Mouse (Mus musculus) G1E (cell line): ENCODE data around the gene Nme3. TPM values are rescaled to one million over a fixed set of nuclear protein-coding genes. Genes with fewer than 3 reads are reported as not detected.
"Not testable (repeated sequence)": the region's sequence is repeated elsewhere in the genome, so short reads cannot be mapped to it uniquely, and the experiment has no call there.

Experiments
- ATAC-seq: 2 replicates; pipeline ENCODE4 v1.8.0; 2016; ENCODE audit warnings: mild to moderate bottlenecking; ENCODE audit not compliant: insufficient number of reproducible peaks, poor library complexity, low FRiP score, severe bottlenecking; ENCODE audit errors: extremely low read depth
- DNase-seq: peaks from one replicate; pipeline ENCODE4 v3.0.0; 2012; ENCODE audit warnings: low spot score
- H3K27me3 ChIP-seq: 2 replicates; pipeline ENCODE4 v1.6.1; 2012; ENCODE audit warnings: mild to moderate bottlenecking, low read length, inconsistent platforms; ENCODE audit not compliant: insufficient read depth
- H3K36me3 ChIP-seq: replicated peaks from 2 replicates; pipeline ENCODE3; 2012; ENCODE audit warnings: mild to moderate bottlenecking, inconsistent platforms
- H3K4me1 ChIP-seq: 2 replicates; pipeline ENCODE4 v1.6.1; 2012; ENCODE audit warnings: low read depth, low read length, inconsistent platforms, mixed read lengths; ENCODE audit not compliant: insufficient read depth
- H3K4me3 ChIP-seq: 2 replicates; pipeline ENCODE4 v1.5.1; 2012; ENCODE audit warnings: low read depth, mild to moderate bottlenecking, inconsistent platforms, low read length, moderate library complexity, mixed read lengths
- H3K9me3 ChIP-seq: replicated peaks from 2 replicates; pipeline ENCODE4 v1.6.1; 2012; ENCODE audit warnings: inconsistent platforms
- CTCF ChIP-seq: IDR thresholded peaks from 2 replicates; pipeline ENCODE4 v1.5.1; 2012; ENCODE audit warnings: low read depth, low read length, inconsistent platforms, mixed read lengths
- GATA1 ChIP-seq: IDR thresholded peaks from 2 replicates; pipeline ENCODE4 v1.6.1; 2012; ENCODE audit warnings: borderline replicate concordance, low read length, inconsistent platforms, mixed read lengths
- GATA2 ChIP-seq: IDR thresholded peaks from 2 replicates; pipeline ENCODE4 v1.6.1; 2012; ENCODE audit warnings: low read depth, low read length, inconsistent platforms, borderline replicate concordance
- POLR2AphosphoS5 ChIP-seq: IDR thresholded peaks from 2 replicates; pipeline ENCODE4 v1.6.1; 2012; ENCODE audit warnings: low read depth, low read length, inconsistent platforms; ENCODE audit not compliant: insufficient replicate concordance
- TAL1 ChIP-seq: conservative IDR thresholded peaks from 2 replicates; pipeline ENCODE4 v1.6.1; 2012; ENCODE audit warnings: low read depth, low read length, inconsistent platforms, mixed read lengths
- polyA plus RNA-seq: library from polyadenylated mRNA; stranded (reverse); fragments of >175 nt; gene quantifications from 2 replicates; pipeline ENCODE4 v1.2.3, GENCODE M21; 2012
- total RNA-seq, 2 experiments: library from RNA; stranded (forward) in 1 of 2; stranded (reverse) in 1 of 2; fragments of 200-1000 nt in 1 of 2; fragments of >200 nt in 1 of 2; fragmentation: Nextera tagmentation in 1 of 2; gene quantifications; 2 replicates each; pipeline ENCODE4 v1.2.3; 2014 to 2017

Nme3 gene
- total and polyA plus RNA-seq, 3 experiments, result 5.6 to 29.0 (median 26.8) TPM

- H3K4me1 ChIP-seq, result peaks cover 39% of the 10 kb centered on the region
- no peak for TF ChIP-seq TAL1
- peak overlapping the region; percentile 90; the same call in 1 of the 2 replicates for H3K4me3 ChIP-seq
- ATAC-seq (no peak), DNase-seq (no peak)
- H3K27me3 ChIP-seq, result no peaks in the 10 kb centered on the region
- peaks cover 52% of the 10 kb centered on the region for H3K36me3 ChIP-seq
- H3K9me3 ChIP-seq, result no peaks in the 10 kb centered on the region
These were observed 38.6 kb downstream of the Nme3 start for GRCm38 (mm10) chr17:24934926-24935325.

DNA sequence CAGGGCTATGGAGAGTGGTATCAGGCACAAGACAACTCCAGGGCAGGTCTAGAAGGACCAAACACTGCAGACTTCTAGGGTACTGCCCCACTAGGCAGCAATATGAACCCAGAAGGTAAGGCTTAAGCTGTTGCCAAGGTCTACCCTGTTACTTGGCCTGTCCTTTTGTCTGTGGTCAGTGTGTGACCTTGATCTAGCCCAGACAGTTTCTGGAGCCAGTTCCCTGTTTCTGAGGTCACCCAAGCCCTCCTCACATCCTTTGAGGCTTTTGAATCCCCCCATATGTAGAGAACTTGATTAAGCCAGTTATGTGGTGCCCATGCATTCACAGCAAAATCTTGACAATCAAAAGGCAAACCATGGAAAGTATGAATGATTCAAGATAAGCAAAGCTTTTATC is 39.4 kb downstream of the Nme3 start:
- TF ChIP-seq GATA2 (no peak), GATA1 (no peak), POLR2AphosphoS5 (no peak), CTCF (no peak), TAL1 (no peak)
- peaks cover 39% of the 10 kb centered on the region for H3K4me1 ChIP-seq
- no peak for DNase-seq
- peak overlapping the region; percentile 90 for H3K4me3 ChIP-seq
- no peaks in the 10 kb centered on the region for H3K27me3 ChIP-seq
- peaks cover 54% of the 10 kb centered on the region for H3K36me3 ChIP-seq
- no peak for ATAC-seq
- no peaks in the 10 kb centered on the region for H3K9me3 ChIP-seq

GRCm38 (mm10) chr17:24936259-24937237 is 40.2 kb downstream of the Nme3 start, which contains the start of gene Mapk8ip3:
Gene Mapk8ip3, minus strand, starts transcription at chr17:24936977.
- ATAC-seq (peak; percentile 94), DNase-seq (peak; percentile 86)
- Histone ChIP-seq H3K27me3 (no peaks in the 10 kb centered on the region), H3K4me1 (peaks cover 43% of the 10 kb centered on the region), H3K9me3 (no peaks in the 10 kb centered on the region), H3K4me3 (peak within 1 kb of the TSS; percentile 90), H3K36me3 (peaks cover 57% of the 10 kb centered on the region)
- TF ChIP-seq GATA2 (no peak), POLR2AphosphoS5 (0 out of 2 replicates have a peak, but pooled peaks have one; percentile 68)

- peak overlapping the region; percentile 90 for H3K4me3 ChIP-seq
- TF ChIP-seq TAL1 (no peak), GATA2 (no peak), POLR2AphosphoS5 (no peak), GATA1 (no peak), CTCF (no peak)
- ATAC-seq (no peak), DNase-seq (no peak)
- no peaks in the 10 kb centered on the region for H3K27me3 ChIP-seq
- peaks cover 43% of the 10 kb centered on the region for H3K4me1 ChIP-seq
- H3K9me3 ChIP-seq, result no peaks in the 10 kb centered on the region
- peaks cover 55% of the 10 kb centered on the region for H3K36me3 ChIP-seq
These were observed 41.0 kb downstream of the Nme3 start for GRCm38 (mm10) chr17:24937266-24937665.

DNA sequence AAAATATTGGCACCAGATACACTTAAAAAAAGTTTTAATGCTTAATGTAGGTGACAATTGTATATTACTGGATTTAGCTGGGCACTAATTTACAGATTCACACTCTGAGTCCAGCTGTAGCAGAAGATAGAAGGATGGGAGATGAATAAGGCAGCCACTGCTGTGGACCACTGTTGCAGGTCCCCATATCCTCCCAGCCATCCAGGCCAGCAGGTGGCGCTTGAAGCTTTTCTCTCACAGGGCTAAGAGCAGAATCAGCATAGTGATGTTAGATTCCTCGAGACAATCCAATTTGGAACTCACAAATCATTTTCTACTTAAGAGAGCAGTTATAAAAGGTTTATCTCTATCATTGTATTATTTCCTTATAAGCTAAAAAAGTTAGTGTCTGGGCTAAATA is 46.2 kb downstream of the Nme3 start:
- H3K4me1 ChIP-seq, H3K9me3 ChIP-seq, H3K27me3 ChIP-seq, ATAC-seq, H3K4me3 ChIP-seq, DNase-seq: not testable (repeated sequence)
- peaks cover 73% of the 10 kb centered on the region for H3K36me3 ChIP-seq

DNA sequence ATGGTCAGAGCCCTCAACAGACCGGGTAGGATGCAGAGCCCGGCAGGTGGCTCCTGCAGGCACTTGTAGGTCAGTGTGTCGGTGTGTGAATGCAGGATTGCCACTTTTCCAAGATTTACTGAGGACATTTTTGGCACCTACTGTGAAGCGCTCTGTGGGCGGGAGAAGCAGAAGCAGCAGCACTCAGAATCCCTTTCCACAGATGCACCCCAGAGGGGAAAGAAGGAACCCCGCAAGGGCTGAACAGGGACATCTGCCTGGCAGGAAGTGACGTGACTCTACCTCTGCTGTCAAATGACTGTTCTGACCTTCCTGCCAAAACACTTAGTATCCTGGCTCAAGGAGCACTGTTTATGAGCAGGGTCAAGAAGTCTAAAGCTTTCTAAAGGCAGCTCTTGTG is 46.7 kb downstream of the Nme3 start:
- H3K27me3 ChIP-seq, result no peaks in the 10 kb centered on the region
- H3K36me3 ChIP-seq, result peaks cover 73% of the 10 kb centered on the region
- no peak for DNase-seq
- no peak overlapping the region for H3K4me3 ChIP-seq
- H3K9me3 ChIP-seq, result no peaks in the 10 kb centered on the region
- peaks cover 4% of the 10 kb centered on the region; the same call in 1 of the 2 replicates for H3K4me1 ChIP-seq
- TF ChIP-seq GATA1 (no peak), GATA2 (no peak), POLR2AphosphoS5 (no peak), CTCF (no peak), TAL1 (no peak)
- ATAC-seq, result no peak

DNA sequence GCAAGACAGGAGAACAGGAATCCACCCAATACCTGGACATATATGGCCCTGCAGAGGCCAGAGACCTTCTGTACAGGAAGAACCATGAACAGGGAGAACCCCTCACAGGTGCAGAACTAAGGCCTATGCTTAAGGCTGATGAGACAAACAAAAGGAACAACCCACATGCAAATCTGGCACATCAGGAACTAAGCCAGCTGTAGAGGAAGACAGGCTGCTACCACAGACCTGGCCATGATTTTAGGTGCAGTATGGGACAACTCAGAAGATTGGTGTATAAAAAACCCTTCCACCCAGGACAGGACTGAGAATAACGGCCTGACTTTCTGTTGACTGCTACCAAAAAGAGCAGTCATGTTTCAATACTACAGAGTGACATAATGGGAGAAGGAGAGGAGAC is 47.3 kb downstream of the Nme3 start:
- H3K36me3 ChIP-seq, result peaks cover 76% of the 10 kb centered on the region
- not testable (repeated sequence) for H3K9me3 ChIP-seq, H3K27me3 ChIP-seq, H3K4me3 ChIP-seq, H3K4me1 ChIP-seq, ATAC-seq, DNase-seq

Other genes starting within 250 kb of the Nme3 start
Only the 20 nearest of the 29 such genes appear.
- gene Tbl3, start 188.8 kb upstream of the Nme3 start, total RNA-seq (2014; fragmentation: Nextera tagmentation), result 9.2 and 17.8 TPM in 2 replicates
- 27.7 and 34.0 TPM in 2 replicates for gene Tbl3, start 188.8 kb upstream of the Nme3 start, total RNA-seq (2017)
- 15.6 and 25.2 TPM in 2 replicates for gene Tbl3, start 188.8 kb upstream of the Nme3 start, polyA plus RNA-seq
- gene Rnf151, start 178.4 kb upstream of the Nme3 start, total RNA-seq (2014; fragmentation: Nextera tagmentation), result not detected in 2 replicates
- gene Rnf151, start 178.4 kb upstream of the Nme3 start, total RNA-seq (2017), result 0.23 TPM in 1 of 2 replicates, not detected in the other
- gene Rnf151, start 178.4 kb upstream of the Nme3 start, polyA plus RNA-seq, result 0.13 and 0.17 TPM in 2 replicates
- 3,970 and 4,105 TPM in 2 replicates for gene Rps2, start 178.4 kb upstream of the Nme3 start, total RNA-seq (2014; fragmentation: Nextera tagmentation)
- 950 and 975 TPM in 2 replicates for gene Rps2, start 178.4 kb upstream of the Nme3 start, total RNA-seq (2017)
- 2,688 and 3,723 TPM in 2 replicates for gene Rps2, start 178.4 kb upstream of the Nme3 start, polyA plus RNA-seq
- gene Ndufb10, start 172.0 kb upstream of the Nme3 start, total RNA-seq (2014; fragmentation: Nextera tagmentation), result 54.6 and 63.5 TPM in 2 replicates
- gene Ndufb10, start 172.0 kb upstream of the Nme3 start, total RNA-seq (2017), result 185 and 206 TPM in 2 replicates
- gene Ndufb10, start 172.0 kb upstream of the Nme3 start, polyA plus RNA-seq, result 372 and 429 TPM in 2 replicates
- not detected in 2 replicates for gene Rpl3l, start 168.7 kb upstream of the Nme3 start, total RNA-seq (2014; fragmentation: Nextera tagmentation)
- gene Rpl3l, start 168.7 kb upstream of the Nme3 start, total RNA-seq (2017), result 0.17 TPM in 1 of 2 replicates, not detected in the other
- 0.07 TPM in 1 of 2 replicates, not detected in the other for gene Rpl3l, start 168.7 kb upstream of the Nme3 start, polyA plus RNA-seq
- gene Msrb1, start 159.9 kb upstream of the Nme3 start, total RNA-seq (2014; fragmentation: Nextera tagmentation), result 62.0 and 76.8 TPM in 2 replicates
- 34.6 and 39.2 TPM in 2 replicates for gene Msrb1, start 159.9 kb upstream of the Nme3 start, total RNA-seq (2017)
- gene Msrb1, start 159.9 kb upstream of the Nme3 start, polyA plus RNA-seq, result 10.1 and 14.6 TPM in 2 replicates
- gene Hs3st6, start 143.5 kb upstream of the Nme3 start, total RNA-seq (2014; fragmentation: Nextera tagmentation), result not detected in 2 replicates
- gene Hs3st6, start 143.5 kb upstream of the Nme3 start, total RNA-seq (2017), result not detected in 2 replicates
- gene Hs3st6, start 143.5 kb upstream of the Nme3 start, polyA plus RNA-seq, result not detected in 2 replicates
- gene Meiob, start 92.2 kb upstream of the Nme3 start, total RNA-seq (2014; fragmentation: Nextera tagmentation), result 7.6 and 8.4 TPM in 2 replicates
- gene Meiob, start 92.2 kb upstream of the Nme3 start, total RNA-seq (2017), result 1.9 and 2.1 TPM in 2 replicates
- 0.07 and 0.13 TPM in 2 replicates for gene Meiob, start 92.2 kb upstream of the Nme3 start, polyA plus RNA-seq
- 16.8 and 22.3 TPM in 2 replicates for gene Hagh, start 56.4 kb upstream of the Nme3 start, total RNA-seq (2014; fragmentation: Nextera tagmentation)
- 30.4 and 34.7 TPM in 2 replicates for gene Hagh, start 56.4 kb upstream of the Nme3 start, total RNA-seq (2017)
- gene Hagh, start 56.4 kb upstream of the Nme3 start, polyA plus RNA-seq, result 22.1 and 22.3 TPM in 2 replicates
- gene Fahd1, start 46.1 kb upstream of the Nme3 start, total RNA-seq (2014; fragmentation: Nextera tagmentation), result 7.9 and 10.8 TPM in 2 replicates
- gene Fahd1, start 46.1 kb upstream of the Nme3 start, total RNA-seq (2017), result 16.1 TPM in 2 replicates
- gene Fahd1, start 46.1 kb upstream of the Nme3 start, polyA plus RNA-seq, result 3.9 and 4.5 TPM in 2 replicates
- gene Igfals, start 30.5 kb upstream of the Nme3 start, total RNA-seq (2014; fragmentation: Nextera tagmentation), result not detected in 2 replicates
- 0.12 and 0.16 TPM in 2 replicates for gene Igfals, start 30.5 kb upstream of the Nme3 start, total RNA-seq (2017)
- gene Igfals, start 30.5 kb upstream of the Nme3 start, polyA plus RNA-seq, result 0.10 and 0.12 TPM in 2 replicates
- gene Nubp2, start 10.2 kb upstream of the Nme3 start, total RNA-seq (2014; fragmentation: Nextera tagmentation), result 92.9 and 95.7 TPM in 2 replicates
- 46.9 and 58.5 TPM in 2 replicates for gene Nubp2, start 10.2 kb upstream of the Nme3 start, total RNA-seq (2017)
- gene Nubp2, start 10.2 kb upstream of the Nme3 start, polyA plus RNA-seq, result 79.9 and 103 TPM in 2 replicates
- gene Spsb3, start 9.9 kb upstream of the Nme3 start, total RNA-seq (2014; fragmentation: Nextera tagmentation), result 10.9 and 12.8 TPM in 2 replicates
- 15.9 and 19.7 TPM in 2 replicates for gene Spsb3, start 9.9 kb upstream of the Nme3 start, total RNA-seq (2017)
- 35.1 and 42.6 TPM in 2 replicates for gene Spsb3, start 9.9 kb upstream of the Nme3 start, polyA plus RNA-seq
- 3.4 and 6.5 TPM in 2 replicates for gene Eme2, start 1.4 kb upstream of the Nme3 start, total RNA-seq (2014; fragmentation: Nextera tagmentation)
- gene Eme2, start 1.4 kb upstream of the Nme3 start, total RNA-seq (2017), result 18.2 and 19.4 TPM in 2 replicates
- 9.4 and 12.1 TPM in 2 replicates for gene Eme2, start 1.4 kb upstream of the Nme3 start, polyA plus RNA-seq
- 28.8 and 30.8 TPM in 2 replicates for gene Mrps34, start 1.4 kb upstream of the Nme3 start, total RNA-seq (2014; fragmentation: Nextera tagmentation)
- 15.6 and 21.1 TPM in 2 replicates for gene Mrps34, start 1.4 kb upstream of the Nme3 start, total RNA-seq (2017)
- 81.7 and 82.8 TPM in 2 replicates for gene Mrps34, start 1.4 kb upstream of the Nme3 start, polyA plus RNA-seq
- 61.3 and 122 TPM in 2 replicates for gene Mapk8ip3, start 40.5 kb downstream of the Nme3 start, total RNA-seq (2014; fragmentation: Nextera tagmentation)
- gene Mapk8ip3, start 40.5 kb downstream of the Nme3 start, total RNA-seq (2017), result 35.4 and 39.7 TPM in 2 replicates
- gene Mapk8ip3, start 40.5 kb downstream of the Nme3 start, polyA plus RNA-seq, result 24.7 and 32.4 TPM in 2 replicates
- 79.9 and 83.5 TPM in 2 replicates for gene Jpt2, start 64.2 kb downstream of the Nme3 start, total RNA-seq (2014; fragmentation: Nextera tagmentation)
- gene Jpt2, start 64.2 kb downstream of the Nme3 start, total RNA-seq (2017), result 71.2 and 72.3 TPM in 2 replicates
- 25.9 and 28.8 TPM in 2 replicates for gene Jpt2, start 64.2 kb downstream of the Nme3 start, polyA plus RNA-seq
- gene Cramp1l, start 119.3 kb downstream of the Nme3 start, total RNA-seq (2014; fragmentation: Nextera tagmentation), result 37.7 and 39.5 TPM in 2 replicates
- gene Cramp1l, start 119.3 kb downstream of the Nme3 start, total RNA-seq (2017), result 8.6 and 8.9 TPM in 2 replicates
- gene Cramp1l, start 119.3 kb downstream of the Nme3 start, polyA plus RNA-seq, result 14.0 and 14.9 TPM in 2 replicates
- 17.7 and 37.9 TPM in 2 replicates for gene Ift140, start 119.6 kb downstream of the Nme3 start, total RNA-seq (2014; fragmentation: Nextera tagmentation)
- 13.5 and 17.9 TPM in 2 replicates for gene Ift140, start 119.6 kb downstream of the Nme3 start, total RNA-seq (2017)
- 9.6 and 9.9 TPM in 2 replicates for gene Ift140, start 119.6 kb downstream of the Nme3 start, polyA plus RNA-seq
- not detected in 2 replicates for gene Tmem204, start 187.1 kb downstream of the Nme3 start, total RNA-seq (2014; fragmentation: Nextera tagmentation)
- gene Tmem204, start 187.1 kb downstream of the Nme3 start, total RNA-seq (2017), result 0.11 and 0.17 TPM in 2 replicates
- not detected in 2 replicates for gene Tmem204, start 187.1 kb downstream of the Nme3 start, polyA plus RNA-seq